Mouse (Mus musculus) ES-Bruce4 (cell line): ENCODE measurements around the gene Atic. TPM values are rescaled to one million over a fixed set of nuclear protein-coding genes. Genes with fewer than 3 reads are reported as not detected.

ENCODE experiments used
- H3K27ac ChIP-seq: 2 replicates; pipeline ENCODE4 v1.5.1; 2012; ENCODE audit warnings: low read length, inconsistent platforms; ENCODE audit not compliant: insufficient read depth
- H3K27me3 ChIP-seq: 2 replicates; pipeline ENCODE4 v1.6.1; 2012; ENCODE audit warnings: mild to moderate bottlenecking, low read length, inconsistent platforms; ENCODE audit not compliant: control insufficient read depth, poor library complexity, insufficient read depth, severe bottlenecking
- H3K36me3 ChIP-seq: 2 replicates; pipeline ENCODE4 v1.6.1; 2012; ENCODE audit warnings: inconsistent platforms, mild to moderate bottlenecking, low read length, moderate library complexity; ENCODE audit not compliant: control insufficient read depth, poor library complexity, insufficient read depth, severe bottlenecking
- H3K4me1 ChIP-seq: one replicate; pipeline ENCODE4 v1.8.1; 2011; ENCODE audit warnings: low read length; ENCODE audit not compliant: control insufficient read depth, insufficient read depth
- H3K4me3 ChIP-seq: 2 replicates; pipeline ENCODE4 v1.5.1; 2011; ENCODE audit warnings: low read depth, mild to moderate bottlenecking, low read length
- H3K9ac ChIP-seq: 2 replicates; pipeline ENCODE4 v1.6.1; 2012; ENCODE audit warnings: low read depth, mild to moderate bottlenecking, inconsistent platforms; ENCODE audit not compliant: poor library complexity, severe bottlenecking
- H3K9me3 ChIP-seq: replicated peaks from 2 replicates; pipeline ENCODE4 v1.6.1; 2012; ENCODE audit warnings: mild to moderate bottlenecking, low read length, inconsistent platforms; ENCODE audit not compliant: control insufficient read depth, poor library complexity, insufficient read depth, severe bottlenecking
- CTCF ChIP-seq: IDR thresholded peaks from one replicate; pipeline ENCODE4 v1.8.1; 2011; ENCODE audit warnings: low read depth, low read length
- EP300 ChIP-seq: IDR thresholded peaks from 2 replicates; pipeline ENCODE4 v1.6.1; 2011; ENCODE audit warnings: low read depth, low read length; ENCODE audit not compliant: insufficient read depth
- POLR2A ChIP-seq: IDR thresholded peaks from one replicate; pipeline ENCODE4 v1.8.1; 2011; ENCODE audit warnings: low read length; ENCODE audit not compliant: insufficient read depth
- polyA plus RNA-seq: library from polyadenylated mRNA; stranded (reverse); fragments of >200 nt; gene quantifications from 2 replicates; pipeline ENCODE4 v1.2.4, GENCODE M21; 2011; ENCODE audit warnings: low read depth; ENCODE audit not compliant: missing spikeins, insufficient read depth, insufficient read length

Atic gene
- polyA plus RNA-seq, 1 experiment, result 138 TPM

- no peak overlapping the region for H3K27ac ChIP-seq
- H3K9ac ChIP-seq, result no peak overlapping the region
- peaks cover 45% of the 10 kb centered on the region for H3K36me3 ChIP-seq
- H3K4me3 ChIP-seq, result no peak overlapping the region
- H3K4me1 ChIP-seq, result no peaks in the 10 kb centered on the region
- TF ChIP-seq CTCF (no peak), POLR2A (no peak), EP300 (no peak)
- H3K9me3 ChIP-seq, result no peaks in the 10 kb centered on the region
- no peaks in the 10 kb centered on the region for H3K27me3 ChIP-seq
Measured at GRCm38 (mm10) chr1:71583900-71584299, 26.9 kb downstream of the Atic start.

GRCm38 (mm10) chr1:71586658-71587057 is 29.7 kb downstream of the Atic start:
- Histone ChIP-seq H3K36me3 (peaks cover 64% of the 10 kb centered on the region), H3K27ac (no peak overlapping the region), H3K4me1 (no peaks in the 10 kb centered on the region), H3K4me3 (no peak overlapping the region), H3K9me3 (peaks cover 11% of the 10 kb centered on the region), H3K27me3 (no peaks in the 10 kb centered on the region), H3K9ac (no peak overlapping the region)
- TF ChIP-seq CTCF (no peak), POLR2A (no peak), EP300 (no peak)

GRCm38 (mm10) chr1:71590038-71590437 is 33.1 kb downstream of the Atic start:
- no peaks in the 10 kb centered on the region for H3K27me3 ChIP-seq
- no peak overlapping the region for H3K9ac ChIP-seq

DNA sequence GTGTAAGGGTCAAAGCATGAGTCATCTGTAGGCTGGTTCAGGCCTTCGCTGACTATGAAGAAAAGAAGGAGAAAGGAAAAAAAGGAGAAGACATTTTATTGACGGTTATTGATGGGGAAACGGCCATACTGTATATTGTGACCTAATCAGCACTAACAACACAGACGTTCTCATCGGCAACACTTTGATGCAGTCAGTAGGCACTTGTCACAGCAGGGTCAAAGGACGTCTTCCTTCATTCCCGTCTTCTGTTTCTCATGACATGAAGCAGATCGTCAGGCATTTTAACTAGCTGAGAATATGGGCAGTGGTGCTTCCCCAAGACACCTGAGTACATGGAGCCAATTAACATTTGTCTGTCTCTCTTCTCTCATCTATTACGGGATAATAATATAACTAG is 36.2 kb downstream of the Atic start:
- Histone ChIP-seq H3K4me3 (no peak overlapping the region), H3K27me3 (no peaks in the 10 kb centered on the region), H3K9me3 (peaks cover 12% of the 10 kb centered on the region), H3K36me3 (peaks cover 93% of the 10 kb centered on the region), H3K4me1 (no peaks in the 10 kb centered on the region), H3K9ac (no peak overlapping the region), H3K27ac (no peak overlapping the region)
- TF ChIP-seq EP300 (no peak), CTCF (no peak), POLR2A (no peak)

More at GRCm38 (mm10) chr1:71590038-71590437, 33.1 kb downstream of the Atic start:
- peaks cover 91% of the 10 kb centered on the region for H3K36me3 ChIP-seq
- H3K4me3 ChIP-seq, result no peak overlapping the region
- peaks cover 12% of the 10 kb centered on the region for H3K9me3 ChIP-seq
- TF ChIP-seq CTCF, result no peak
- TF ChIP-seq EP300, result no peak
- no peak for TF ChIP-seq POLR2A
- H3K4me1 ChIP-seq, result no peaks in the 10 kb centered on the region
- no peak overlapping the region for H3K27ac ChIP-seq

DNA sequence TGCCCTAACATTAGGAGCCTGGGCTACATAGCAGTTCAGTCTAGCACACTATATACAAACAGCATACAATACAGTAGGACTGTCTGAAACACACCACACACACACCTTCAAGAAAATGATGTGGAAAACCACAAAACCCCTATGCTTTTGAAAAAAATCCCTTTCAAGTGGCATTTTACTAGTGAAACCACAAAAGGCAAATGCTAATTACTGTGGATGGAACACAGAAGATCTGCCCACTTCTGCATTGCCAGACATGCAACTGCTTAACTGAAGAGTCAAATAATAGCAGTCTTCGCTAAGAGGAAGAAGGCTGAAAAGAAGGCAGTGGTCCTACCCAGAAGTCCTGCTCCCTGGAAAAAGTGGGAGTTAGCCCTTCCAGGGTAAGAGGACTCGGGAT is 37.3 kb downstream of the Atic start:
- Histone ChIP-seq H3K9me3 (peaks cover 12% of the 10 kb centered on the region), H3K4me3 (no peak overlapping the region), H3K4me1 (no peaks in the 10 kb centered on the region), H3K36me3 (peaks cover 93% of the 10 kb centered on the region), H3K27ac (no peak overlapping the region), H3K27me3 (no peaks in the 10 kb centered on the region), H3K9ac (no peak overlapping the region)
- TF ChIP-seq POLR2A (no peak), EP300 (no peak), CTCF (no peak)

DNA sequence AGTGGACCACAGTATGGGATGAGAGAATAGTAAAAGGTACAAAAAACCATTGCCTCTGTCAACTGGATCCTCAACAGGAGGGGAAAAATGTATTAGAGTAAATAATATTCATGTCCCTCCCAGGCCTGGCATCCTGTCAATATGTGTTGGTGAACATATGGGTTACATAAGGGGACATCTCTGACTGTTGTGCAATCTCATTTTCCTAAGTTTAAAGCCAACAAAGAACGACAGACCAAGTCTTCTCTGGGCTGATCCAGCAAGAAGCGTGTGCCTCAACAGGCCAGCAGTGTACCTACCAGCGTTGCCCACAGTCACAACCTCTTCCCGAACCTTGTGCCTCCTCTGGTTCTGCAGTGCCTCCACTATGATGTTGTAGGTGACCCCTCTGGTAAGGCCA is 38.4 kb downstream of the Atic start:
- Histone ChIP-seq H3K27ac (no peak overlapping the region), H3K27me3 (no peaks in the 10 kb centered on the region), H3K9ac (no peak overlapping the region), H3K9me3 (peaks cover 12% of the 10 kb centered on the region), H3K36me3 (peaks cover 94% of the 10 kb centered on the region), H3K4me1 (no peaks in the 10 kb centered on the region), H3K4me3 (no peak overlapping the region)
- TF ChIP-seq CTCF, result no peak
- no peak for TF ChIP-seq EP300
- TF ChIP-seq POLR2A, result no peak
